Mouse (Mus musculus) left cerebral cortex, adult 9 months (tissue): ENCODE measurements around the gene Coq10a.
A peak's percentile ranks its signal among the peaks of the same experiment; 100 is the strongest.
"Not testable (repeated sequence)": the region's sequence is repeated elsewhere in the genome, so short reads cannot be mapped to it uniquely, and the experiment has no call there.

Experiments used
- DNase-seq, 2 experiments: peaks; one replicate each; pipeline ENCODE4 v3.0.0; 2022; ENCODE audit warnings: low spot score in 2 of 2

The Coq10a gene

DNA sequence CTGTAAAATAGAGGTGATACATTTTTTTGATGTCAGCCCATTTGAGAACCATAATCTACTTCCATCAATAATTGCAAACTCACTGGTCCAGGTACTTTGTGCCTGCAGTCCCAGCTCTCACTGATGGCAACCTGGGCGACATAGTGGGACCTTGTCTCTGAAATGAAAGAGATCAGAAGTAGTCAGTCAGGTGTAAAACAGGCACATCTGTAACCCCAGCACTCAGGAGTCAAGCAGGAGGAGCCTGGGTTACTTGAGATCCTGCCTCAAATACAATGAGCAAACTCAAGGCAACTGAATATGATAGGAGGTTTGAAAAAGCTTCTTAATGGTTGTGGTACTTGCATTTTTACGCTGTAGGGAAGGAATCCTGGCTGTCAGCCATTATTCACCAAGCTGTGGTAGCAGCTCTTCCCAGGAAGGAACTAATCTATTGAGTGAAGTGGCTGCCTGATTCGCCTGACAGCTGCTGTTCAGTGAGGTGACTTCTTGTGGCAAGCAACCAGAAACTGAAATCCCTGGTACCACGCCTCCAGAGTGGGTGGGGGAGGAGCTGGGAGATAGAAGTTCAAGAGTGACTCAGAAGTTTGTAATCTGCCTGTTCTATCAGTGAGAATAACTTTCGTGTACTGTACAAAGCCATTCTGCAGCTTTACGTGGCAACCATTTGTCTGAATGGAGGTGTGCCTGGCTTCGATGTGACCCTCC lies 24.1 kb downstream of the Coq10a start:
- DNase-seq: peak; percentile 59 to 75

DNA sequence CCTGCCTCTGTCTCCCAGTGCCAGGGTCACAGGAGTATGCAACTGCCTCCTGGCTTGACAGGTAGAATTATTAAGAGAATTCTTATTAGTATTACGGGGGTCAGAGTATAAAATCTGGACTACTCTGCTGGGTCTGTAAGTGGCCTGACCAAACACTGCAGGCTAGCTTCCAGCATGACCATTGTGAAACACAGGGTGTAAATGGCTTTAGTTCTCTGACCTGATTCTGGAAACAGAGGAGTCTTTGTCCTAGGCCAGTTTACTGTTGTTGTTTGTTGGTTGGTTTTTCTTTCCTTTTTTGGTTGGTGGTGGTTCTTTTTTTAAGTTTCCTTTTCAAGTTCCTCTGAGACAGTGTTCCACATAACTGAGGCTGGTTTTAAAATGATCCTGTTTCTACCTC lies 25.4 kb downstream of the Coq10a start:
- DNase-seq: no peak

DNA sequence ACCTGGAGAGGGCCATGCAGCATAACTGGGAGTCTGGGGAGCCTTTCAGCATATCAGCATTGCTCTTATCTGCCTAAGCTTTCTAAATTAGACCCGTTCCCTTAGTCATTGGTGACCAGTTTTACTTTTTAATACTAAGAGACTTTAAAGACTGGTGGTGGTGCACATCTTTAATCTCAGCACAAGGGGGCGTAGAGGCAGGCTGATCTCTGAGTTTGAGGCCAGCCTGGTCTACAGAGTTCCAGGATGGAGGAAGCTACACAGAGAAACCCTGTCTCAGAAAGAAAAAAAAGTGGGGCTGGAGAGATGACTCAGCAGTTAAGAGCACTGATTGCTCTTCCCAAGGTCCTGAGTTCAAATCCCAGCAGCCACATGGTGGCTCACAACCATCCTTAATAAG lies 28.5 kb downstream of the Coq10a start:
- no peak for DNase-seq

DNA sequence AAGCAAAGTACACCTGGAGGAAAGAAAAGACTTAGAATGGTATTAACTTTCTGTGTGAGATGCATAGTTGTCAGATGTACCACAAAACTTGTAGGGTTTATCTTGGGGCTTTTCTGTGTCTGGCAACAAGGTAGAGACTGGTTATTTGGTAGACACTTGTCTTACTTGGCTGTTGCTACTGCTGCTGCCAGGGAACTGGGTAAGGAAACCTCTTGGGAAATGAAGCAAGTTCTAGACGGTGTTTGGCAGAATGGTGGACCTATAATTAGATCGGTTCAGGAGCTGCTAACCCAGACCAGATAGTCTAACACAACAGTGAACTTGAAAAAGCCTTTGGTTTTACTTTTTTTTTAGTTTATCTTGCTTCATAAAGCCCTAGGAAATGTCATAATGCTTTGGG lies 29.8 kb downstream of the Coq10a start:
- DNase-seq: no peak

DNA sequence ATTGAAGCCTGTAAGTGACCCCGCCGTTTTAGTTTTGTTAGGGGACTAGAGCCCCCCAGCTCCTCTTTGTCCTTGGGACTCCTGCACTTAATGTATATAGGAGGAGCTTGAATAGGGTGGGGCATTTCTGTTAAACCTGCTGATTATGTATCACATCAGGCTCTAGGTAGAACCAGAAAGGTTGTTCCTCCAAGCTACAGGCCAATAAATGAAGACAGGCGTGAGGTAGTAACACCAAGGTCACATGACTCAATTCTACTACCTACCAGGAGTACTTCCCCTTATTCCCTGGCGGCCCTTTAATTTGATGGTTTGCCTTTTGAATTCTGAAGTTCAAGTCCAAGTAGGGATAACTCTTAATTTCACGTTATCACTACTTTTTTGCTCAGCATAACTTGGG lies 30.4 kb downstream of the Coq10a start:
- DNase-seq: no peak

DNA sequence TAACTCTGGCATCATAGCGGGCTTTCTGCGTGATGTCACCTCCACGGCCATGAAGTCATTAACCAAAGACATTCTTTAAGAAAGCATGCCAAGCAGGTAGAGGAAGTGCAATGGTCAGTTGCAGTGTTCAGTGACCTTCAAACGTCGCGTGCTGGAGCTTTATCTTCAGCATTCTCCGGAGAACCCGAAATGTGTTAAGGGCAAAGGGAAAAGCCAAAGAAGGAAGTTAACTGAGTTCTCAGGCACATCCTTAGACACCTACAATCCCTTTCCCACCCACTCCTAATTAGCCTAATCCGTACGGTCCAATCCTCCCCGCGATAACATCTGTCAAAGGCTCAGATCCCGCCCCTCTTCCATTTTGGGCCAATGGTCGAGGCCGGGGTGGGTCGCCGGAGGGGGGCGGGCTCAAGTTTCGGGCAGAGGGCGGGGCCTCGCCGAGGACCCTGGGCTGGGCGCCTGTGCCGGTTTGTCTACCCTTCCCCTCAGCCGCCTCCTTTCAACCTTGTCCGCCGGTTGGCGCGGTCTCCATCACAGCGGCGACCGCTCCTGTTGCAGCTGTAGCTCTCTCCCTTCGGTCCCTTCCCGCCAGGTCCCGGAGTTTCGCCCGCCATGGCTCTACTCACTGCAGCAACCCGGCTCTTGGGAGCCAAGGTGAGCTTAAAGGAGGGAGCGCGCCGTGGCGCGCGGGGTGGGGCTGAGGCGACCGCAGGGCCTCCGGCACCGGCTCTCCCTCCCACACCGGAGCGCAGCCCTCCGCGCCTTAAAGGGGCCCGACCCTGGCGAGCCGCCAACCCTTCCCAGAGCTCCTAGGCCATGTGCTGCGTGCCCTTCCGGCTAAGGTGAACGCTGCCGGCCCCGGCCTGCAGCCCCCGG lies 31.3 kb downstream of the Coq10a start, which contains the start of gene Cs:
Cs (plus strand) TSS at position 429 of the 876 bp plus-strand sequence.
- DNase-seq: peak; percentile 92 to 96

DNA sequence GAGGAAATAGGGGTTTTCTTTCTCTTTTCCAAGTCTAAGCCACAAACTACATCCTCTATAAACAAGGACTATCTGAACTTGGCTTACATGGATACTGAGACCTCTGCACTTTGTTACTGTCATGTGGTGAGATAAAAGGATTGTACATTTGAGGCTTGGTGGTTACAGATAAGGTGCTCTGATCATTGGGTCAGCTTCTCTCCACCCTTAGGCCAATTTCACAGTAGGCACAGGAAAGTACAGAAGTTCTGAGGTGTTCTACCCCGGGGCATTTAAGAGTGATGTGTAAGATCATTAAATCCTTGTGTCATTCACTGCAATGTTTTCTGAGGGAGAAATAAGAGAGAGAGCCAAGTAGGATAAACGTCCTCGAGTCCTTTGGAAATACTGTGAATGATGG lies 32.2 kb downstream of the Coq10a start:
- no peak for DNase-seq

DNA sequence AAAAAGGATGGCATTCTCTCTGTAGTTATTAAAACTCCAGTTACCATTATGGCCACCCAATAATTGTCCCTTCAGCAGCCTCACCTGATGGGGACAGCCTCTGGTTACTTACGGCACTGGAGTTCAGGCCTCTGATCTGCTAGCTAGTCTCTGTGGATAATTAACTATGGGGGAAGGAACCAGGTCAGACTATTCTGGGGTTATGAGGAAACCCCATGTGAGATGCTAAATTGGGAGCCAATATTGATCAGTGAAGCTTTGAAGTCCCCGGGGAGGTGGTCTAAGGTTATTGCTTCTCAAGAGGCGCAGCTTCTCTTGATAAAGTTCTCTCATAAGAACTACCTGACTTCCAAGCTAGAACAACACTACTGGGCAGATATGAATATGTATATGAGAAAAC lies 32.6 kb downstream of the Coq10a start:
- DNase-seq: no peak

DNA sequence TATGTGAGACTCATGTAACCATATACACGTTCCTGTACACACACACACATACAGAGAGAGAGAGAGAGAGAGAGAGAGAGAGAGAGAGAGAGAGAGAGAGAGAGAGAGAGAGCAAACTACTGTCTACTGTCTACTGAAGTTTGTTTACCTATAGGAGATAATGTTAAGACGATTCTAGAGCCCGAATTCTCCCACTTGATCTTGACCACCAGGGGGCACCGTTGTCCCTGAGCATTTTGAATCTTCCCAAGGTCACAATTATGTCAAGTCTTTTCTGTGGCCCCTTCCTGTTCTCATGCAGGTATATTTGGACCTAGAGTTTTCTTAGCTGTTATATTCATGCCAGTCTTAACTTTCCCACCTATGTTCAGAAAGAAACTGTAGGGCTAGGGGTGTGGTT lies 33.2 kb downstream of the Coq10a start:
- DNase-seq: peak in 1 of 2 experiments; percentile 61

DNA sequence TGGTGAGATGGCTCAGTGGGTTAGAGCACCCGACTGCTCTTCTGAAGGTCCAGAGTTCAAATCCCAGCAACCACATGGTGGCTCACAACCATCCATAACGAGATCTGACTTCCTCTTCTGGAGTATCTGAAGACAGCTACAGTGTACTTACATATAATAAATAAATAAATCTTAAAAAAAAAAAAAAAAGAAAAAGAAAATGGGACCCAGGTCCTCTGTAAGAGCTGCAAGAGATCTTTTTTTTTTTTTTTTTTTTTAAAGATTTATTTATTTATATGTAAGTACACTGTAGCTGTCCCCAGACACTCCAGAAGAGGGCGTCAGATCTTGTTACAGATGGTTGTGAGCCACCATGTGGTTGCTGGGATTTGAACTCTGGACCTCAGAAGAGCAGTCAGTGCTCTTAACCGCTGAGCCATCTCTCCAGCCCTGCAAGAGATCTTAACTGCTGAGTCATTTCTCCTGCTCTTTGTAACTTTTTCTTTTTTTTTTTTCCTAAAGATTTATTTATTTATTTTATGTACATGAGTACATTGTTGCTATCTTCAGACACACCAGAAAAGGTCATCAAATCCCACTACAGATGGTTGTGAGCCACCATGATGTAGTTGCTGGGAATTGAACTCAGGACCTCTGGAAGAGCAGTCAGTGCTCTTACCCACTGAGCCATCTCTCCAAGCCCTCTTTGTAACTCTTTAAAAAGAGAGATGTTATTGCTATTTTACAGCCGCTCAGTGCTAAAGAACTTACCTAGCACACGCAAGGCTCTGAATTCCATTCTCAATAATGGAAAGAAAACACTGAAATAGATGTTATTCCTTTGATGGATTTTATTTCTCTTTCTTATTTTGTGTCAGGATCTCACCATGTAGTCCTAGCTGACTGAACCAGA lies 36.2 kb downstream of the Coq10a start:
- DNase-seq: not testable (repeated sequence)

DNA sequence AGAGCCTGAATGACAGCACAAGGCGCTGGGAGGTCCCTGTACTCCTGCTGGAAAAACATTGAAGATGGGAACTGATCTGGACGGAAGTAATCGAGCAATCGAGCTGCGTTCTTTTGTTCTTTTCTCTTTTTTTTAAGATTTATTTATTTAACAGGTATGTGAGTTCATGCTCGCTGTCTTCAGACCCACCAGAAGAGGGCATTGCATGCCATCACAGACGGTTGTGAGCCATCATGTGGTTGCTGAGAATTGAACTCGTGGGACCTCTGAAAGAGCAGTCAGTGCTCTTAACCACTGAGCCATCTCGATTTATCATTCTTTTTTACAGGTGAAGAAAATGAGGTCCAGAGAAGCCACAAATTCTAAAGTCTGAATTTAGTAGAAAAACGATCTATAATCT lies 41.2 kb downstream of the Coq10a start:
- DNase-seq: no peak

DNA sequence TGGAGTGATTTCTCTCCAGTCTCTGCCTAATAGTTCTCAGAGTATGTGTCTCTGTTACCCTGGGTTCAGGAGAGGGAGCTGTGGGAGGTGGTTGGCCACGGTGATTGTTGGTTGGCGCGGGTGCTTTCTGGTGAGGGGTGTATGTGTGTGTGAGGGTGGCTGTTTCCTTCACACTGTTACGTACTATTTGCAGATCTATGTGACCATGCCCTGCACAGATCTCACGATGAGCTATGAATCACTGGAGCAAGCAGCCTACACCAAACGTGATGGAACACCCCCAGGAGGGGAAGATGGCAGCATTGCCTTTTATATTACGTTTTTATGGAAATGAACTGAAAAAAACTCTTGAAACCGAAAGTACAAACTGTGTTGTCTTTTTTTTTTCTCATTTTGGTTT lies 42.0 kb downstream of the Coq10a start:
- peak in 1 of 2 experiments; percentile 21 for DNase-seq

DNA sequence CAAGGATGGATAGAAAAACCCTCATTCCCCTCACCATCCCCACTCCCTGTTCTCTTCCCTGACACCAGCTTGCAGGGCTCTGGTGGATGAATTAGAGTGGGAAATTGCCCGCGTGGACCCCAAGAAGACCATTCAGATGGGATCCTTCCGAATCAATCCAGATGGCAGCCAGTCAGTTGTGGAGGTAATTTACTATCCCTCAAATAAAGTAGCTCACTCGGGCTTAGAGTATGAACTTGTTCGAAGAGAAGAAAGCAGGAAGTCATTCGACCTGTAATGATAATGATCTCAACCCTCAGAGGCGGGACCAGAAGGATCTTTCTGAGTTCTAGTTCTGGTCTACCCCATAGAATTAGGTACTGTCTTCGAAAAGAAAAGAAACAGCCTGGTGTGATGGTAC lies 45.3 kb downstream of the Coq10a start:
- no peak for DNase-seq

DNA sequence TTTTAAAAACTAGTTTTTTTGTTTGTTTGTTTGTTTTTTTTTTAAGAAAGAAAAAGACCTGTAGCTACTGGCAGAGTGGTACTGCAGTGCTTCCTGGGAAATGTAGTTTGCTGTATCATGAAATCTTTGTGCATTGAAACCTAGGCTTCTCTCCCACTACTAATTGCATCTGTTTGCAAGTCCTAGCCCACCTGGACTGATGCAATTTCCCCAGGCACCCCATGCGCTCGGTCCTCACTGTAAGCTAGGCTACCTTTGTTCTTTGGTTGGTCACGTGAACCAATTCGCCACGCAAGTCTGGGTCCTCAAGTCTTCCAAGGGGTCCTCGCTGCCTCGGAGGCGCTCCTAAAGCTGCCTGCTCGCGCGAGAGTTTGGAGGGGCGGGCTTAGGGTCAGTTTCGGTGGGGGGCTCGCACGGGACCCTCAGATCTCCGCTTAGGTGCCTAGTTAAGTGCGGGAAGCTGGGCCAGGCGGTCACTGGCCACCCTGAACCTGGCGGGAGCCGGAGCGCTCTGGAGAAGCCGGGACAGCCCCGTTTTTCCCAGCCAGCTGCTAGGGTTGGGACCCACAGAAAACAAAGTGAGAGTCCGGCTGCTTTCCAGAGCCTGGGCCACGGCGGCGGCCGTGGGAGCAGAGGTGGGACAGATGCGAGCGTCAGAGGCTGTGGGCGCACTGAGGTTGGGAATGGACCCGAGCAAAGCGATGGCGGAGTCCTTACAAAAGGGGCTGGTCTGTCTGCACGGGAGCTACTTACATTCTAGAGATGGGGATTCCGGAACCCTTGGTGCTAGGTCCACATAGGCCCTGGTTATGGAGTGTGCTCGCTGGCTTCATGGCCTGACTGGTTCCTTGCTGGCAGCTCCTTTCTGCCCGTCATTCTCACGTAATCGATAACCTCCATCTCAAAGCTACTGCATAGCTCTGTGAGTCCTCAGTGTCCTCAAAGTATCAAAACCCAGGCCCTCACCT lies 46.4 kb downstream of the Coq10a start, which contains the start of gene Cnpy2:
Cnpy2 (plus strand) TSS at position 319 of the 968 bp plus-strand sequence.
- DNase-seq: peak; percentile 65 to 86

DNA sequence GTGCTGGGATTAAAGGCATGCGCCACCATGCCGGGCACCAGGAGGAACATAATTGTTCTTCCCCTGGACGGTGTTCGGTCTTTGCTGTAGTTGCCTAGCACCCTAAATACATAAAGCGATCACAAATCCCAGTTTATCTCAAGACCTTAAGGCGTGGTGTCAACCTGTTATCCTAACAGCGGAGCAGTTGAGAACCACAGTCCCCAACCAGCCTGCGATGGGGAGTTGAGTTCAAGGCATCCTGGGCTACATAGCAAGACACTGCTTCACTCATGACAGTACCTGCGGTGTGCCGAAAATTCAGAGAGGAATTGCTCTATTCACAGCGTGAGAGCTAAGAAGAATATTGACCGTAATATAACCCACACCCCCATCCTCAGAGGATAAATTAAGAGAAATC lies 47.2 kb downstream of the Coq10a start:
- no peak for DNase-seq

DNA sequence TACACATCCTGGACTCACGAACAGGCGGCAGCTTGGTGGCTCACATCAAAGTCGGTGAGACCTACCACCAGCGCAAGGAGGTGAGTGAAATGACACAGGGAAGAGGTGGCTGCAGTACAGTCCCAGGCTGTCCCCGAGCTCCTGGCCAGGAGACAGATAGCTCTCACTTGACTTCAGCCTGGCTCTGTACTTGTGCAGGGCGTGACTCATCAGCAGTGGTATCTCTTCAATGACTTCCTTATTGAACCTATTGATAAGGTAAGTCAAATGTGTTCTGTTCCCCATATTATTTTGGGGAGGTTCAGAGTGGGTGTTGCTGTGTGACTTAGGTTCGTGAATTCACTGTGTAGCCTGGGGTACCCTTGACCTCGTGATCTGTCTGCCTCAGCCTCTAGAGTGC lies 53.2 kb downstream of the Coq10a start:
- DNase-seq: no peak
